Mouse (Mus musculus) midbrain, embryonic 14.5 days (tissue): Measurements from ENCODE around the gene Cyb5b. TPM values are rescaled to one million over a fixed set of nuclear protein-coding genes. Genes with fewer than 3 reads are reported as not detected.

Experiments
- ATAC-seq: fragments of 200-750 bp; cut with Nextera tagmentation; 2 replicates; pipeline ENCODE4 v1.8.0; 2017; ENCODE audit warnings: moderate number of reproducible peaks, moderate library complexity; ENCODE audit not compliant: low FRiP score, low TSS enrichment
- DNase-seq: peaks from one replicate; pipeline ENCODE4 v3.0.0-alpha.2; 2015
- H3K27ac ChIP-seq: fragments of 300-500 bp; sonication (generic); replicated peaks from 2 replicates; pipeline ENCODE4 v1.5.1; 2014; ENCODE audit warnings: mild to moderate bottlenecking, low read depth, low read length, moderate library complexity
- H3K27me3 ChIP-seq: fragments of 300-500 bp; sonication (generic); 2 replicates; pipeline ENCODE4 v1.6.1; 2014; ENCODE audit warnings: low read length, control low read depth, mixed read lengths; ENCODE audit not compliant: control insufficient read depth, insufficient read depth
- H3K36me3 ChIP-seq: fragments of 300-500 bp; sonication (generic); 2 replicates; pipeline ENCODE4 v1.6.1; 2014; ENCODE audit warnings: low read length, control low read depth; ENCODE audit not compliant: control insufficient read depth, insufficient read depth
- H3K4me1 ChIP-seq: fragments of 300-500 bp; sonication (generic); 2 replicates; pipeline ENCODE4 v1.6.1; 2014; ENCODE audit warnings: mild to moderate bottlenecking, antibody characterized with exemption, low read length, control low read depth; ENCODE audit not compliant: control insufficient read depth, insufficient read depth
- H3K4me2 ChIP-seq: fragments of 300-500 bp; sonication (generic); 2 replicates; pipeline ENCODE4 v1.6.1; 2014; ENCODE audit warnings: mild to moderate bottlenecking, low read length, moderate library complexity
- H3K4me3 ChIP-seq: fragments of 300-500 bp; sonication (generic); replicated peaks from 2 replicates; pipeline ENCODE4 v1.5.1; 2014; ENCODE audit warnings: low read depth, low read length
- H3K9ac ChIP-seq: fragments of 300-500 bp; sonication (generic); replicated peaks from 2 replicates; pipeline ENCODE4 v1.6.1; 2014; ENCODE audit warnings: mild to moderate bottlenecking, low read length, moderate library complexity
- H3K9me3 ChIP-seq: fragments of 300-500 bp; sonication (generic); 2 replicates; pipeline ENCODE4 v1.6.1; 2016; ENCODE audit warnings: low read length, control low read depth, mixed read lengths; ENCODE audit not compliant: control insufficient read depth
- WGBS: fragments of 180-500 bp; shearing (Covaris S2); extraction: QIAGEN DNeasy Blood & Tissue Kit; methylation state at CpG from one replicate; pipeline ENCODE4 v1.1.7; 2014; 5-methylcytosine and 5-hydroxymethylcytosine counted together
- polyA plus RNA-seq: library from polyadenylated mRNA; unstranded; fragments of >200 nt; fragmentation: Nextera tagmentation; extraction: Ambion mirVana; gene quantifications from 2 replicates; pipeline ENCODE4 v1.2.1, GENCODE M21; 2014

Gene Cyb5b
- polyA plus RNA-seq, 1 experiment from 2014 or later, result 136 TPM

GRCm38 (mm10) chr8:107156816-107157215 lies 6.4 kb downstream of the Cyb5b start:
- DNase-seq (no peak), ATAC-seq (no peak)
- Histone ChIP-seq H3K4me2 (no peak overlapping the region), H3K9ac (no peak overlapping the region), H3K4me1 (no peaks in the 10 kb centered on the region; the same call in 1 of the 2 replicates), H3K4me3 (no peak overlapping the region), H3K36me3 (peaks cover 34% of the 10 kb centered on the region), H3K27me3 (no peaks in the 10 kb centered on the region), H3K9me3 (no peaks in the 10 kb centered on the region), H3K27ac (no peak overlapping the region)

GRCm38 (mm10) chr8:107157836-107158235 lies 7.4 kb downstream of the Cyb5b start:
- 91% methylated on average over 1 of the region's 1 CpGs for WGBS
- DNase-seq, result no peak
- Histone ChIP-seq H3K9ac (no peak overlapping the region), H3K4me3 (no peak overlapping the region), H3K36me3 (peaks cover 36% of the 10 kb centered on the region), H3K27me3 (no peaks in the 10 kb centered on the region), H3K9me3 (no peaks in the 10 kb centered on the region), H3K4me2 (no peak overlapping the region), H3K27ac (no peak overlapping the region), H3K4me1 (no peaks in the 10 kb centered on the region)
- ATAC-seq, result no peak

- Histone ChIP-seq H3K4me2 (no peak overlapping the region), H3K36me3 (peaks cover 33% of the 10 kb centered on the region), H3K27me3 (no peaks in the 10 kb centered on the region), H3K9ac (no peak overlapping the region), H3K4me1 (no peaks in the 10 kb centered on the region), H3K27ac (no peak overlapping the region), H3K9me3 (no peaks in the 10 kb centered on the region), H3K4me3 (no peak overlapping the region)
- DNase-seq, result no peak
- no peak for ATAC-seq
Observed at GRCm38 (mm10) chr8:107158890-107159289, 8.4 kb downstream of the Cyb5b start.

GRCm38 (mm10) chr8:107164251-107164773 lies 13.9 kb downstream of the Cyb5b start:
- H3K4me3 ChIP-seq, result no peak overlapping the region
- H3K36me3 ChIP-seq, result peaks cover 32% of the 10 kb centered on the region
- no peaks in the 10 kb centered on the region for H3K4me1 ChIP-seq
- ATAC-seq (no peak), DNase-seq (no peak)
- WGBS, result 86% methylated on average over 7 of the region's 7 CpGs
- no peak overlapping the region for H3K4me2 ChIP-seq
- no peaks in the 10 kb centered on the region for H3K27me3 ChIP-seq
- no peaks in the 10 kb centered on the region for H3K9me3 ChIP-seq
- no peak overlapping the region for H3K27ac ChIP-seq
- H3K9ac ChIP-seq, result no peak overlapping the region

- H3K4me3 ChIP-seq, result no peak overlapping the region
- DNase-seq (no peak), ATAC-seq (no peak)
- no peaks in the 10 kb centered on the region for H3K9me3 ChIP-seq
- H3K36me3 ChIP-seq, result peaks cover 45% of the 10 kb centered on the region
- 96% methylated on average over 9 of the region's 9 CpGs for WGBS
- no peak overlapping the region for H3K9ac ChIP-seq
- H3K4me1 ChIP-seq, result no peaks in the 10 kb centered on the region
- H3K27me3 ChIP-seq, result no peaks in the 10 kb centered on the region
- H3K27ac ChIP-seq, result no peak overlapping the region
- H3K4me2 ChIP-seq, result no peak overlapping the region
Observed at GRCm38 (mm10) chr8:107165745-107166144, 15.3 kb downstream of the Cyb5b start.

GRCm38 (mm10) chr8:107167848-107168247 lies 17.4 kb downstream of the Cyb5b start:
- no peaks in the 10 kb centered on the region for H3K4me1 ChIP-seq
- no peaks in the 10 kb centered on the region for H3K27me3 ChIP-seq
- DNase-seq (no peak), ATAC-seq (no peak)
- H3K4me3 ChIP-seq, result no peak overlapping the region
- peaks cover 58% of the 10 kb centered on the region for H3K36me3 ChIP-seq
- no peak overlapping the region for H3K9ac ChIP-seq
- 90% methylated on average over 5 of the region's 5 CpGs for WGBS
- no peaks in the 10 kb centered on the region for H3K9me3 ChIP-seq
- H3K4me2 ChIP-seq, result no peak overlapping the region
- no peak overlapping the region for H3K27ac ChIP-seq

GRCm38 (mm10) chr8:107172152-107172551 lies 21.7 kb downstream of the Cyb5b start:
- Histone ChIP-seq H3K9ac (no peak overlapping the region), H3K27ac (no peak overlapping the region), H3K9me3 (no peaks in the 10 kb centered on the region), H3K4me3 (no peak overlapping the region), H3K36me3 (peaks cover 67% of the 10 kb centered on the region), H3K4me1 (no peaks in the 10 kb centered on the region), H3K27me3 (no peaks in the 10 kb centered on the region), H3K4me2 (no peak overlapping the region)
- no peak for ATAC-seq
- peak; percentile 35 for DNase-seq
- 65% methylated on average over 8 of the region's 8 CpGs for WGBS

GRCm38 (mm10) chr8:107172969-107173645 lies 22.7 kb downstream of the Cyb5b start:
- DNase-seq (no peak), ATAC-seq (no peak)
- no peak overlapping the region for H3K9ac ChIP-seq
- no peaks in the 10 kb centered on the region for H3K4me1 ChIP-seq
- no peaks in the 10 kb centered on the region for H3K9me3 ChIP-seq
- WGBS, result 79% methylated on average over 9 of the region's 9 CpGs
- no peak overlapping the region for H3K27ac ChIP-seq
- no peaks in the 10 kb centered on the region for H3K27me3 ChIP-seq
- H3K36me3 ChIP-seq, result peaks cover 68% of the 10 kb centered on the region
- H3K4me2 ChIP-seq, result no peak overlapping the region
- no peak overlapping the region for H3K4me3 ChIP-seq

- H3K4me1 ChIP-seq, result no peaks in the 10 kb centered on the region
- no peaks in the 10 kb centered on the region for H3K9me3 ChIP-seq
- H3K4me3 ChIP-seq, result no peak overlapping the region
- ATAC-seq (no peak), DNase-seq (no peak)
- no peak overlapping the region for H3K4me2 ChIP-seq
- no peak overlapping the region for H3K9ac ChIP-seq
- peaks cover 91% of the 10 kb centered on the region for H3K36me3 ChIP-seq
- WGBS, result 97% methylated on average over 6 of the region's 6 CpGs
- H3K27me3 ChIP-seq, result no peaks in the 10 kb centered on the region
- H3K27ac ChIP-seq, result no peak overlapping the region
Observed at GRCm38 (mm10) chr8:107181122-107181521, 30.7 kb downstream of the Cyb5b start.
